In genomic region chr9:43238167-43238566, GRCm38 (mm10) we compare ENCODE assay signal across 8 mouse cellular contexts. TPM values are rescaled to one million over a fixed set of nuclear protein-coding genes. Genes with fewer than 3 reads are reported as not detected.
DNase-seq lines count a peak whose midpoint lies in the region; ATAC-seq and TF ChIP-seq lines count a peak whose summit lies in the region.

No protein-coding gene starts in this region.

- intact Hi-C loops in heart, adult 2 months (cut with DNase I) = no loop called here

- no peak for TF ChIP-seq EP300 in heart, adult 2 months (IDR thresholded peaks at IDR 0.05; ENCODE audit: insufficient read depth, low read depth, low read length)

- DNase-seq in heart, adult 2 months = no peak
- no peak for DNase-seq in heart, adult 8-10 months (ENCODE audit: low spot score)
- DNase-seq in midbrain, embryonic 10.5 days (ENCODE audit: low spot score) = no peak
- no peak for DNase-seq in gastrocnemius, postnatal 25 days
- DNase-seq in spleen, adult 12 weeks (ENCODE audit: low spot score) = no peak

- 62% methylated on average over 2 of the region's 2 CpGs for WGBS in heart, adult 2 months
- WGBS in midbrain, embryonic 10.5 days = 37% methylated on average over 2 of the region's 2 CpGs
- 66% methylated on average over 2 of the region's 2 CpGs for WGBS in midbrain, embryonic 15.5 days
- 43% methylated on average over 2 of the region's 2 CpGs for WGBS in intestine, embryonic 15.5 days
- WGBS in olfactory bulb, adult 2 months = 80% methylated on average over 2 of the region's 2 CpGs

- H3K79me2 ChIP-seq in heart, adult 2 months (replicated peaks; ENCODE audit: control insufficient read depth, insufficient read depth, low read length) = no peaks in the 10 kb centered on the region

- peaks cover 8% of the 10 kb centered on the region for H3K4me1 ChIP-seq in heart, adult 2 months (ENCODE audit: control insufficient read depth, insufficient read depth, low read length)
- H3K4me1 ChIP-seq in midbrain, embryonic 10.5 days = peaks cover 51% of the 10 kb centered on the region
- peaks cover 20% of the 10 kb centered on the region for H3K4me1 ChIP-seq in midbrain, embryonic 15.5 days
- H3K4me1 ChIP-seq in intestine, embryonic 15.5 days (replicated peaks) = peaks cover 50% of the 10 kb centered on the region
- peaks cover 13% of the 10 kb centered on the region; the same call in 1 of the 2 replicates for H3K4me1 ChIP-seq in olfactory bulb, adult 2 months (ENCODE audit: control insufficient read depth, insufficient read depth, low read length)

- ATAC-seq in midbrain, embryonic 15.5 days (replicated peaks) = no peak
- no peak for ATAC-seq in intestine, embryonic 15.5 days

- no peaks in the 10 kb centered on the region for H3K36me3 ChIP-seq in heart, adult 2 months (ENCODE audit: control insufficient read depth, insufficient read depth, low read length)
- H3K36me3 ChIP-seq in midbrain, embryonic 10.5 days = no peaks in the 10 kb centered on the region
- H3K36me3 ChIP-seq in midbrain, embryonic 15.5 days (replicated peaks) = no peaks in the 10 kb centered on the region
- no peaks in the 10 kb centered on the region for H3K36me3 ChIP-seq in intestine, embryonic 15.5 days

- no peaks in the 10 kb centered on the region for H3K9me3 ChIP-seq in midbrain, embryonic 10.5 days (replicated peaks)
- H3K9me3 ChIP-seq in midbrain, embryonic 15.5 days = no peaks in the 10 kb centered on the region
- H3K9me3 ChIP-seq in intestine, embryonic 15.5 days = no peaks in the 10 kb centered on the region

- no peak overlapping the region; the same call in 1 of the 2 replicates for H3K4me3 ChIP-seq in heart, adult 2 months
- H3K4me3 ChIP-seq in midbrain, embryonic 10.5 days = peak overlapping the region; percentile 69
- no peak overlapping the region for H3K4me3 ChIP-seq in midbrain, embryonic 15.5 days
- H3K4me3 ChIP-seq in intestine, embryonic 15.5 days (replicated peaks) = peak overlapping the region; percentile 84
- H3K4me3 ChIP-seq in olfactory bulb, adult 2 months (ENCODE audit: insufficient read depth, low read depth, low read length) = peak overlapping the region; percentile 46; the same call in 1 of the 2 replicates

- peak overlapping the region; percentile 24; the same call in 1 of the 2 replicates for H3K27ac ChIP-seq in heart, adult 2 months
- no peak overlapping the region for H3K27ac ChIP-seq in midbrain, embryonic 10.5 days (replicated peaks)
- no peak overlapping the region for H3K27ac ChIP-seq in midbrain, embryonic 15.5 days
- H3K27ac ChIP-seq in intestine, embryonic 15.5 days = 0 out of 2 replicates have a peak overlapping the region, but pooled peaks have one; percentile 94
- H3K27ac ChIP-seq in olfactory bulb, adult 2 months (ENCODE audit: insufficient read depth, low read depth, low read length) = no peak overlapping the region

- TF ChIP-seq POLR2A in heart, adult 2 months (IDR thresholded peaks at IDR 0.05; ENCODE audit: insufficient read depth, low read depth, low read length) = no peak
- no peak for TF ChIP-seq POLR2A in olfactory bulb, adult 2 months (IDR thresholded peaks at IDR 0.05; ENCODE audit: insufficient read depth, low read depth, low read length)

- H3K9ac ChIP-seq in heart, adult 2 months (ENCODE audit: low read depth, low read length) = peak overlapping the region; percentile 79
- no peak overlapping the region for H3K9ac ChIP-seq in midbrain, embryonic 15.5 days
- peak overlapping the region; percentile 89; the same call in 1 of the 2 replicates for H3K9ac ChIP-seq in intestine, embryonic 15.5 days

- TF ChIP-seq CTCF in heart, adult 2 months (IDR thresholded peaks at IDR 0.05) = no peak
- TF ChIP-seq CTCF in olfactory bulb, adult 2 months (IDR thresholded peaks at IDR 0.05; ENCODE audit: insufficient read depth, low read depth, low read length) = no peak

- H3K4me2 ChIP-seq in midbrain, embryonic 15.5 days = no peak overlapping the region
- peak overlapping the region; percentile 58 for H3K4me2 ChIP-seq in intestine, embryonic 15.5 days (replicated peaks)

- no peaks in the 10 kb centered on the region for H3K27me3 ChIP-seq in heart, adult 2 months (ENCODE audit: control insufficient read depth, insufficient read depth, low read length)
- peaks cover 61% of the 10 kb centered on the region for H3K27me3 ChIP-seq in midbrain, embryonic 10.5 days (ENCODE audit: low read depth, poor library complexity, severe bottlenecking)
- H3K27me3 ChIP-seq in midbrain, embryonic 15.5 days (replicated peaks) = peaks cover 30% of the 10 kb centered on the region
- H3K27me3 ChIP-seq in intestine, embryonic 15.5 days (replicated peaks) = no peaks in the 10 kb centered on the region

RNA-seq across cellular contexts. Expression of gene Oaf, which starts 1.5 kb away (rescaled TPM):
- 10 to 100 TPM in 1 of 2 experiments, 1 to 10 TPM in 1; 6.8 to 11.8 TPM for total RNA-seq in heart, adult 2 months (2021)
- 15.1 and 24.0 TPM in 2 replicates for polyA plus RNA-seq in heart, adult 2 months (2012; rRNA removed)
- total RNA-seq in heart, adult 8-10 months (2022) = 10 to 100 TPM in 1 of 4 experiments, 1 to 10 TPM in 3; 8.9 to 10.2 (median 9.0) TPM
- 32.0 and 36.5 TPM in 2 replicates for polyA plus RNA-seq in midbrain, embryonic 10.5 days (2016; fragmentation: Nextera tagmentation; extraction: Ambion mirVana)
- 5.1 and 6.4 TPM in 2 replicates for polyA plus RNA-seq in midbrain, embryonic 15.5 days (2015; fragmentation: Nextera tagmentation; extraction: Ambion mirVana)
- 56.8 and 61.0 TPM in 2 replicates for polyA plus RNA-seq in intestine, embryonic 15.5 days (2015; fragmentation: Nextera tagmentation; extraction: Ambion mirVana)
- polyA plus RNA-seq in olfactory bulb, adult 2 months (2012; ENCODE audit: insufficient read depth, insufficient read length, low replicate concordance, missing spikeins) = not detected in 2 replicates
- total RNA-seq in gastrocnemius, postnatal 25 days (2021) = 10 to 100 TPM in 1 of 2 experiments, 1 to 10 TPM in 1; 8.6 to 10.6 TPM

RNA-seq across cellular contexts. Expression of gene Pou2f3, which starts 28.0 kb away (rescaled TPM):
- not detected for total RNA-seq in heart, adult 2 months (2021)
- polyA plus RNA-seq in heart, adult 2 months (2012; rRNA removed) = 0.14 and 0.23 TPM in 2 replicates
- total RNA-seq in heart, adult 8-10 months (2022) = not detected
- polyA plus RNA-seq in midbrain, embryonic 10.5 days (2016; fragmentation: Nextera tagmentation; extraction: Ambion mirVana) = not detected in 2 replicates
- 0.08 and 0.14 TPM in 2 replicates for polyA plus RNA-seq in midbrain, embryonic 15.5 days (2015; fragmentation: Nextera tagmentation; extraction: Ambion mirVana)
- 0.52 and 0.70 TPM in 2 replicates for polyA plus RNA-seq in intestine, embryonic 15.5 days (2015; fragmentation: Nextera tagmentation; extraction: Ambion mirVana)
- polyA plus RNA-seq in olfactory bulb, adult 2 months (2012; ENCODE audit: insufficient read depth, insufficient read length, low replicate concordance, missing spikeins) = not detected in 2 replicates
- not detected for total RNA-seq in gastrocnemius, postnatal 25 days (2021)

Comparison
In these comparisons a context has a peak if more than half of its experiments do, and no peak if none do; other contexts are left out.
1. H3K4me3 ChIP-seq: peak in midbrain, embryonic 10.5 days (single experiment), intestine, embryonic 15.5 days (single experiment) and olfactory bulb, adult 2 months (single experiment); none in heart, adult 2 months (single experiment) and midbrain, embryonic 15.5 days (single experiment).
2. H3K27ac ChIP-seq: peak in heart, adult 2 months (single experiment) and intestine, embryonic 15.5 days (single experiment); none in midbrain, embryonic 10.5 days (single experiment), midbrain, embryonic 15.5 days (single experiment) and olfactory bulb, adult 2 months (single experiment).